Mouse (Mus musculus) adrenal gland, postnatal 4 days (tissue): Measurements from ENCODE around the gene Tmem177. TPM values are rescaled to one million over a fixed set of nuclear protein-coding genes. Genes with fewer than 3 reads are reported as not detected.

Source experiments
- DNase-seq, 2 experiments: peaks; one replicate each; pipeline ENCODE4 v3.0.0; 2021 to 2022; ENCODE audit warnings: low spot score in 2 of 2, mixed read lengths in 2 of 2
- total RNA-seq, 2 experiments: library from RNA; stranded (reverse); gene quantifications; 2 replicates each; pipeline ENCODE4 v1.2.3; 2021

The Tmem177 gene
- total RNA-seq, 2 experiments from 2014 or later: 9.7 to 10.1 TPM

GRCm38 (mm10) chr1:119891865-119892264 is 21.1 kb downstream of the Tmem177 start:
- no peak for DNase-seq

GRCm38 (mm10) chr1:119891149-119891548 is 21.9 kb downstream of the Tmem177 start:
- no peak for DNase-seq

GRCm38 (mm10) chr1:119889347-119889746 is 23.7 kb downstream of the Tmem177 start:
- DNase-seq: no peak

GRCm38 (mm10) chr1:119886320-119886719 is 26.7 kb downstream of the Tmem177 start:
- DNase-seq: no peak

GRCm38 (mm10) chr1:119884272-119884671 is 28.7 kb downstream of the Tmem177 start:
- no peak for DNase-seq

- no peak for DNase-seq
These were observed 34.1 kb downstream of the Tmem177 start for GRCm38 (mm10) chr1:119878909-119879308.

GRCm38 (mm10) chr1:119877469-119877868 is 35.5 kb downstream of the Tmem177 start:
- no peak for DNase-seq

GRCm38 (mm10) chr1:119868395-119869161 is 44.4 kb downstream of the Tmem177 start:
- DNase-seq: no peak

GRCm38 (mm10) chr1:119867300-119867699 is 45.7 kb downstream of the Tmem177 start:
- DNase-seq: no peak

GRCm38 (mm10) chr1:119865311-119865710 is 47.7 kb downstream of the Tmem177 start:
- no peak for DNase-seq

GRCm38 (mm10) chr1:119863507-119864296 is 49.3 kb downstream of the Tmem177 start:
- no peak for DNase-seq

GRCm38 (mm10) chr1:119859566-119859965 is 53.4 kb downstream of the Tmem177 start:
- no peak for DNase-seq

Other genes starting within 250 kb of the Tmem177 start
- gene Ptpn4, start 75.6 kb downstream of the Tmem177 start, total RNA-seq: 10 to 100 TPM; 30.2 to 31.7 TPM
- under 1 TPM; 0.56 to 0.62 TPM for gene Cfap221, start 84.0 kb upstream of the Tmem177 start, total RNA-seq
- 10 to 100 TPM; 15.5 to 19.7 TPM for gene Sctr, start 93.7 kb upstream of the Tmem177 start, total RNA-seq
- gene Tmem37, start 160.9 kb upstream of the Tmem177 start, total RNA-seq: 10 to 100 TPM; 17.5 to 18.5 TPM
- gene Dbi, start 207.9 kb upstream of the Tmem177 start, total RNA-seq: 100 to 1,000 TPM; 429 to 512 TPM
- gene 3110009E18Rik, start 208.0 kb upstream of the Tmem177 start, total RNA-seq: 10 to 100 TPM; 12.5 to 14.2 TPM